Mouse (Mus musculus): Measurements from ENCODE around the gene Nf1.

GRCm38 (mm10) chr11:79580660-79581059, 241.2 kb downstream of the Nf1 start:
- TF ChIP-seq CTCF (IDR thresholded peaks at IDR 0.05; ENCODE audit: control insufficient read depth, insufficient read depth, insufficient read length) (peak; percentile 39), CEBPB (IDR thresholded peaks at IDR 0.05; ENCODE audit: low read depth) (no peak), MAX (IDR thresholded peaks at IDR 0.05) (no peak), MYOG (IDR thresholded peaks at IDR 0.05; ENCODE audit: control insufficient read depth, extremely low read depth, insufficient read length) (no peak), FOSL1 (IDR thresholded peaks at IDR 0.05; ENCODE audit: insufficient read depth, low read length, poor library complexity, severe bottlenecking) (no peak)
